Mouse (Mus musculus) lung, embryonic 15.5 days (tissue): ENCODE data around the gene Gm8882. TPM values are rescaled to one million over a fixed set of nuclear protein-coding genes. Genes with fewer than 3 reads are reported as not detected.
"Not testable (repeated sequence)": the region's sequence is repeated elsewhere in the genome, so short reads cannot be mapped to it uniquely, and the experiment has no call there.

Source experiments
- ATAC-seq: fragments of 200-750 bp; cut with Nextera tagmentation; 2 replicates; pipeline ENCODE4 v1.8.0; 2017; ENCODE audit warnings: moderate number of reproducible peaks, borderline replicate concordance; ENCODE audit not compliant: low FRiP score, low TSS enrichment; ENCODE audit errors: extremely low read depth
- H3K27ac ChIP-seq: fragments of 300-500 bp; sonication (generic); 2 replicates; pipeline ENCODE4 v1.5.1; 2015; ENCODE audit warnings: moderate library complexity, mild to moderate bottlenecking, inconsistent platforms
- H3K27me3 ChIP-seq: fragments of 300-500 bp; sonication (generic); 2 replicates; pipeline ENCODE4 v1.6.1; 2015; ENCODE audit warnings: inconsistent platforms
- H3K36me3 ChIP-seq: fragments of 300-500 bp; sonication (generic); 2 replicates; pipeline ENCODE4 v1.6.1; 2015; ENCODE audit warnings: inconsistent platforms
- H3K4me1 ChIP-seq: fragments of 300-500 bp; sonication (generic); 2 replicates; pipeline ENCODE4 v1.6.1; 2015; ENCODE audit warnings: inconsistent platforms
- H3K4me2 ChIP-seq: fragments of 300-500 bp; sonication (generic); 2 replicates; pipeline ENCODE4 v1.6.1; 2015; ENCODE audit warnings: inconsistent platforms, mild to moderate bottlenecking, moderate library complexity
- H3K4me3 ChIP-seq: fragments of 300-500 bp; sonication (generic); 2 replicates; pipeline ENCODE4 v1.5.1; 2015; ENCODE audit warnings: mild to moderate bottlenecking, inconsistent platforms
- H3K9ac ChIP-seq: fragments of 300-500 bp; sonication (generic); 2 replicates; pipeline ENCODE4 v1.6.1; 2015; ENCODE audit warnings: inconsistent platforms
- H3K9me3 ChIP-seq: fragments of 300-500 bp; sonication (generic); 2 replicates; pipeline ENCODE4 v1.6.1; 2016; ENCODE audit warnings: inconsistent platforms
- WGBS: fragments of 180-500 bp; shearing (Covaris S2); methylation state at CpG from one replicate; pipeline ENCODE4 v1.1.7; 2015; 5-methylcytosine and 5-hydroxymethylcytosine counted together
- polyA plus RNA-seq: library from polyadenylated mRNA; unstranded; fragments of >200 nt; fragmentation: Nextera tagmentation; extraction: Ambion mirVana; gene quantifications from 2 replicates; pipeline ENCODE4 v1.2.1, GENCODE M21; 2015

The Gm8882 gene
- not detected in 2 replicates for polyA plus RNA-seq

GRCm38 (mm10) chr6:132364034-132364433 is at the start of gene Gm8882:
Gene Gm8882 (minus strand): TSS chr6:132364134.
- ATAC-seq, H3K4me3 ChIP-seq, H3K4me2 ChIP-seq, H3K9me3 ChIP-seq, H3K4me1 ChIP-seq, H3K9ac ChIP-seq, H3K27ac ChIP-seq, H3K27me3 ChIP-seq, H3K36me3 ChIP-seq: not testable (repeated sequence)
- 76% methylated on average over 1 of the region's 1 CpGs for WGBS

GRCm38 (mm10) chr6:132314657-132315056 is 49.3 kb downstream of the Gm8882 start, which contains the start of gene Prpmp5:
Gene Prpmp5 (minus strand): TSS chr6:132314757.
- H3K9me3 ChIP-seq, H3K9ac ChIP-seq, H3K4me3 ChIP-seq, H3K4me1 ChIP-seq, H3K4me2 ChIP-seq, H3K36me3 ChIP-seq, ATAC-seq, H3K27ac ChIP-seq, H3K27me3 ChIP-seq: not testable (repeated sequence)

Other genes starting within 250 kb of the Gm8882 start
- not detected in 2 replicates for gene Prb1, start 153.6 kb downstream of the Gm8882 start, polyA plus RNA-seq
- not detected in 2 replicates for gene Prpmp5, start 49.4 kb downstream of the Gm8882 start, polyA plus RNA-seq
- gene Prh1, start 205.7 kb upstream of the Gm8882 start, polyA plus RNA-seq: not detected in 2 replicates
- not detected in 2 replicates for gene Prp2, start 231.8 kb upstream of the Gm8882 start, polyA plus RNA-seq